In genomic region chr9:121641235-121641915, GRCm38 (mm10) we compare ENCODE assay signal across 9 mouse cellular contexts. TPM values are rescaled to one million over a fixed set of nuclear protein-coding genes. Genes with fewer than 3 reads are reported as not detected.
DNase-seq lines count a peak whose midpoint lies in the region; ATAC-seq and TF ChIP-seq lines count a peak whose summit lies in the region.
"Had no signal": no experiment of that assay in that cellular context is flagged by ENCODE, and none has a peak within 500 bp of the region (broad histone marks: within the 10 kb centered on the region; RNA-seq: fewer than 3 reads in every experiment).

No protein-coding gene starts in this region.

- H3K27me3 ChIP-seq in heart, embryonic 10.5 days (ENCODE audit: insufficient read depth, poor library complexity, severe bottlenecking), result peaks cover 96% of the 10 kb centered on the region
- H3K27me3 ChIP-seq in heart, embryonic 14.5 days (ENCODE audit: control insufficient read depth, insufficient read depth, low read length), result peaks cover 62% of the 10 kb centered on the region
- H3K27me3 ChIP-seq in limb, embryonic 12.5 days, result peaks cover 88% of the 10 kb centered on the region
- peaks cover 65% of the 10 kb centered on the region for H3K27me3 ChIP-seq in myocyte (ENCODE audit: control insufficient read depth, insufficient read depth, insufficient read length)

- H3ac ChIP-seq in myocyte (ENCODE audit: control insufficient read depth, insufficient read length), result no peak overlapping the region

- H3K36me3 ChIP-seq in heart, embryonic 10.5 days, result no peaks in the 10 kb centered on the region
- no peaks in the 10 kb centered on the region for H3K36me3 ChIP-seq in heart, embryonic 14.5 days (ENCODE audit: control insufficient read depth, insufficient read depth, low read length)
- no peaks in the 10 kb centered on the region for H3K36me3 ChIP-seq in limb, embryonic 12.5 days
- no peaks in the 10 kb centered on the region for H3K36me3 ChIP-seq in myocyte (ENCODE audit: control insufficient read depth, insufficient read depth)
- H3K36me3 ChIP-seq: G1E had no signal

- TF ChIP-seq POLR2A in myocyte (IDR thresholded peaks at IDR 0.05; ENCODE audit: insufficient read length, low read depth), result no peak

- DNase-seq in heart, embryonic 10.5 days (ENCODE audit: low spot score), result no peak
- DNase-seq in heart, postnatal 25 days (ENCODE audit: low spot score), result no peak
- no peak for DNase-seq in natural killer cell, adult 2 months (ENCODE audit: low spot score in 2 of 2)

- no peaks in the 10 kb centered on the region for H3K79me2 ChIP-seq in myocyte (ENCODE audit: control insufficient read depth, insufficient read depth)

- intact Hi-C loops in heart, postnatal 25 days (cut with DNase I), result loop anchor here (5.0 kb wide), 1 partner anchor 36 kb away; no protein-coding TSS in a partner anchor

- 10% methylated on average over 27 of the region's 27 CpGs for WGBS in heart, embryonic 10.5 days
- 11% methylated on average over 27 of the region's 27 CpGs for WGBS in heart, embryonic 14.5 days
- WGBS in limb, embryonic 12.5 days, result 9% methylated on average over 27 of the region's 27 CpGs

- no peak overlapping the region for H3K27ac ChIP-seq in heart, embryonic 10.5 days
- no peak overlapping the region for H3K27ac ChIP-seq in brown adipose tissue, adult 24 weeks (replicated peaks; ENCODE audit: low read depth, low read length)
- no peak overlapping the region for H3K27ac ChIP-seq in heart, embryonic 14.5 days (replicated peaks in 1 of 2; ENCODE audit: control insufficient read depth in 1 of 2, insufficient read depth in 1 of 2, low read depth in 2 of 2, low read length in 2 of 2)
- H3K27ac ChIP-seq in limb, embryonic 12.5 days, result no peak overlapping the region

- no peaks in the 10 kb centered on the region for H3K9me3 ChIP-seq in heart, embryonic 10.5 days
- no peaks in the 10 kb centered on the region for H3K9me3 ChIP-seq in heart, embryonic 14.5 days (ENCODE audit: control insufficient read depth, low read length)
- H3K9me3 ChIP-seq in limb, embryonic 12.5 days, result no peaks in the 10 kb centered on the region

- H3K9ac ChIP-seq in heart, embryonic 14.5 days (ENCODE audit: low read length), result peak overlapping the region; percentile 41; the same call in 1 of the 2 replicates
- peak overlapping the region; percentile 62; the same call in 1 of the 2 replicates for H3K9ac ChIP-seq in limb, embryonic 12.5 days (replicated peaks)

- no peak for ATAC-seq in heart, embryonic 14.5 days (ENCODE audit: insufficient number of reproducible peaks, insufficient read depth, low FRiP score, low read depth)
- no peak for ATAC-seq in limb, embryonic 12.5 days (ENCODE audit: insufficient number of reproducible peaks, insufficient read depth, low FRiP score, low TSS enrichment, low read depth)
- no peak for ATAC-seq in megakaryocyte-erythroid progenitor cell, adult 5-6 weeks (replicated peaks; ENCODE audit: low FRiP score, low TSS enrichment, poor library complexity, severe bottlenecking)

- peak overlapping the region; percentile 66 for H3K4me3 ChIP-seq in heart, embryonic 10.5 days
- H3K4me3 ChIP-seq in brown adipose tissue, adult 24 weeks (ENCODE audit: insufficient read depth, low read depth, low read length), result peak overlapping the region; percentile 40
- peak overlapping the region; percentile 9 to 46; a peak in 3 of 4 replicates for H3K4me3 ChIP-seq in heart, embryonic 14.5 days (ENCODE audit: control insufficient read depth in 1 of 2, insufficient read depth in 1 of 2, low read depth in 1 of 2, low read length in 2 of 2)
- H3K4me3 ChIP-seq in limb, embryonic 12.5 days (replicated peaks), result peak overlapping the region; percentile 56
- no peak overlapping the region for H3K4me3 ChIP-seq in myocyte

- H3K4me2 ChIP-seq in heart, embryonic 14.5 days (ENCODE audit: low read length), result peak overlapping the region; percentile 90
- H3K4me2 ChIP-seq in limb, embryonic 12.5 days, result peak overlapping the region; percentile 92
- H3K4me2 ChIP-seq in myocyte (ENCODE audit: low read depth), result peak overlapping the region; percentile 81

- peaks cover 29% of the 10 kb centered on the region for H3K4me1 ChIP-seq in heart, embryonic 10.5 days
- H3K4me1 ChIP-seq in brown adipose tissue, adult 24 weeks (ENCODE audit: control insufficient read depth, insufficient read depth, insufficient read length, low read length), result no peaks in the 10 kb centered on the region; the same call in 1 of the 2 replicates
- peaks cover 0 to 10% of the 10 kb centered on the region in 2 experiments; a peak in 1 of 4 replicates for H3K4me1 ChIP-seq in heart, embryonic 14.5 days (ENCODE audit: control insufficient read depth in 2 of 2, insufficient read depth in 2 of 2, low read length in 2 of 2)
- H3K4me1 ChIP-seq in limb, embryonic 12.5 days (replicated peaks), result peaks cover 17% of the 10 kb centered on the region; the same call in 1 of the 2 replicates

TF ChIP-seq in myocyte, 11 proteins besides CTCF, POLR2A, EP300 and RAD21:
- TF ChIP-seq TCF3 (IDR thresholded peaks at IDR 0.05; ENCODE audit: insufficient read length, low read depth), result no peak
- TF ChIP-seq REST (IDR thresholded peaks at IDR 0.05; ENCODE audit: insufficient read depth, insufficient read length), result no peak
- TF ChIP-seq CEBPB (IDR thresholded peaks at IDR 0.05; ENCODE audit: insufficient read depth, poor library complexity, severe bottlenecking), result no peak
- no peak for TF ChIP-seq MYOD1 (IDR thresholded peaks at IDR 0.05; ENCODE audit: control insufficient read depth in 1 of 3, insufficient read length in 2 of 3, low read depth in 2 of 3)
- no peak for TF ChIP-seq POLR2AphosphoS2 (IDR thresholded peaks at IDR 0.05; ENCODE audit: insufficient read length, low read depth)
- TF ChIP-seq USF1 (IDR thresholded peaks at IDR 0.05; ENCODE audit: low read depth), result no peak
- TF ChIP-seq SRF (IDR thresholded peaks at IDR 0.05; ENCODE audit: control insufficient read depth, insufficient read length, low read depth), result no peak
- TF ChIP-seq TCF12 (IDR thresholded peaks at IDR 0.05; ENCODE audit: insufficient read depth, poor library complexity, severe bottlenecking), result no peak
- TF ChIP-seq MAX (IDR thresholded peaks at IDR 0.05; ENCODE audit: low read depth), result no peak
- TF ChIP-seq E2F4 (IDR thresholded peaks at IDR 0.05; ENCODE audit: insufficient read depth), result no peak
- no peak for TF ChIP-seq MYOG (IDR thresholded peaks at IDR 0.05; ENCODE audit: control insufficient read depth in 1 of 3, insufficient read depth in 1 of 3, insufficient read length in 2 of 3, low read depth in 2 of 3)

RNA-seq across cellular contexts. Expression of gene Lyzl4, which starts 0.5 kb away (rescaled TPM):
- not detected in 2 replicates for polyA plus RNA-seq in heart, embryonic 10.5 days (2016; fragmentation: Nextera tagmentation; extraction: Ambion mirVana)
- not detected for total RNA-seq in heart, postnatal 25 days (2021)
- not detected in 2 replicates for polyA plus RNA-seq in brown adipose tissue, adult 24 weeks (2012; ENCODE audit: insufficient read depth, insufficient read length, missing spikeins)
- polyA plus RNA-seq in heart, embryonic 14.5 days (2014; fragmentation: Nextera tagmentation; extraction: Ambion mirVana), result not detected in 2 replicates
- 0.45 TPM in 1 of 2 replicates, not detected in the other for polyA plus RNA-seq in limb, embryonic 12.5 days (2016; fragmentation: Nextera tagmentation; extraction: Ambion mirVana)
- polyA plus RNA-seq in myocyte (2012; fragmentation: generic; extraction: Trizol), result not detected
- total RNA-seq in megakaryocyte-erythroid progenitor cell, adult 5-6 weeks (2014; fragmentation: Nextera tagmentation), result not detected in 2 replicates
- total RNA-seq in megakaryocyte-erythroid progenitor cell, adult 5-6 weeks (2017), result not detected in 2 replicates
- total RNA-seq: G1E had no signal
- polyA plus RNA-seq: G1E had no signal

RNA-seq across cellular contexts. Expression of gene Vipr1, which starts 1.1 kb away (rescaled TPM):
- 0.30 and 0.63 TPM in 2 replicates for polyA plus RNA-seq in heart, embryonic 10.5 days (2016; fragmentation: Nextera tagmentation; extraction: Ambion mirVana)
- 1 to 10 TPM; 1.4 to 2.1 TPM for total RNA-seq in heart, postnatal 25 days (2021)
- not detected in 2 replicates for polyA plus RNA-seq in brown adipose tissue, adult 24 weeks (2012; ENCODE audit: insufficient read depth, insufficient read length, missing spikeins)
- 0.11 and 0.16 TPM in 2 replicates for polyA plus RNA-seq in heart, embryonic 14.5 days (2014; fragmentation: Nextera tagmentation; extraction: Ambion mirVana)
- polyA plus RNA-seq in limb, embryonic 12.5 days (2016; fragmentation: Nextera tagmentation; extraction: Ambion mirVana), result 0.69 and 1.1 TPM in 2 replicates
- polyA plus RNA-seq in myocyte (2012; fragmentation: generic; extraction: Trizol), result 0.29 TPM
- total RNA-seq in megakaryocyte-erythroid progenitor cell, adult 5-6 weeks (2014; fragmentation: Nextera tagmentation), result not detected in 2 replicates
- not detected in 2 replicates for total RNA-seq in megakaryocyte-erythroid progenitor cell, adult 5-6 weeks (2017)
- polyA plus RNA-seq: G1E had no signal
